Mouse (Mus musculus) thymus, postnatal 36 days (tissue): ENCODE results near the gene Snap47.
A peak's percentile ranks its signal among the peaks of the same experiment; 100 is the strongest.

ENCODE experiments used
- DNase-seq, 2 experiments: peaks; one replicate each; pipeline ENCODE4 v3.0.0; 2022; ENCODE audit warnings: mixed read lengths in 2 of 2

Snap47 gene

DNA sequence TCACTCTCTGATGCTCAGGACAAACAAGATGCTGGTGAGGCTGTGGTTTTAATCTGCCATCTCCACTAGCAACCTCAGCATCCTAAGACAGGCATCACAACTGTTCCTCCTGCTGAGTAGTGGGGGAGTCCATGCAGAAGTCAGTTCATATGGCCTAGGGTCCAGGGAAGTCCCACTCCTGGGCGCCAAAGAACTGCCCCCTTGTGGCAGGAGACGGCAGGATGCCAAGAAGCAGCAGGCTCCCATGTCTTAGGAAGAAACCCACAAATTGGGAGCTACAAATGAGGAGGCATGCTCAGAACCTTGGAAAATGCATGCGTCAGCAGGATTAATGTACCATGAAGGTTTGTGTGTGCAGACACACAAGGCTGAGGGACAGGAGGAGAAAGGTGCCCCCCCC is 84.4 kb downstream of the Snap47 start:
- DNase-seq = peak; percentile 12 to 26

DNA sequence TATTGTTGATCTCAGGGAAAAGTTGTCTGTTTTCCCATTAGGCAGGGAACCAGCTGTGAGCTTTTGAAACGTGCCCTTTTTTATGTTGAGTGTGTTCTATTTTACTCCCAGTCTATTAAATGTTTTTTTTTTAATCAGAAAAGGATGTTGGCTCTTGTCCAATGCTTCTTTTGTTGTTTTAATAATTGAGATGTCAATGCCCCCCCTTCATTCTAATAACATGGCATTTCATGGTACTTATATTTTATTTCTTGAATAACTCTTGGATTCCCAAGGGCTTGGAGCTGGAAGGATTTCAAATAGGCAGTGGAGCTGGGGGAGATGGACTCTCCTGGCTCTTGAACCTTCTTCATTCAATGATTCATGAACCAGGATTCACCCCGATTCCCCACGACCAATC is 85.0 kb downstream of the Snap47 start:
- DNase-seq = no peak

DNA sequence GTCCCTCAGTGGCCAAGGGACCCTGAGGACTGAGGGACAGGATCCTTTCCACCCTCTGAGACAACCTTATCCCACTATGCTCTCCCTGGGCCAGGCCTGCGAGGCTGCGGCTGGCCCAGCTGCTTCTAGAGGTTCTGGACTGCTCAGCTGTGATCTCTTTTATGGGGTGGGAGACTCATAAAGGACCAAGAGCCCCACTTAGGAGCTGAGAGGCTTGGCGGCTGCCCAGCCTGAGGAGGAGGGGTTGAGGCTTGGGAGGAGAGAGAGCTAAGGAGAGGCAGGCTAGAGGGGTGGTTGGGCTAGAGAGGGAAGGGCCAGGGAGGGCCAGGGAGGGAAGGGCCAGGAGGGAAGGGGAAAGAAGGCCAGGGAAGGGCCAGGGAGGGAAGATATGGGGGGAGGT is 86.6 kb downstream of the Snap47 start:
- DNase-seq = no peak

DNA sequence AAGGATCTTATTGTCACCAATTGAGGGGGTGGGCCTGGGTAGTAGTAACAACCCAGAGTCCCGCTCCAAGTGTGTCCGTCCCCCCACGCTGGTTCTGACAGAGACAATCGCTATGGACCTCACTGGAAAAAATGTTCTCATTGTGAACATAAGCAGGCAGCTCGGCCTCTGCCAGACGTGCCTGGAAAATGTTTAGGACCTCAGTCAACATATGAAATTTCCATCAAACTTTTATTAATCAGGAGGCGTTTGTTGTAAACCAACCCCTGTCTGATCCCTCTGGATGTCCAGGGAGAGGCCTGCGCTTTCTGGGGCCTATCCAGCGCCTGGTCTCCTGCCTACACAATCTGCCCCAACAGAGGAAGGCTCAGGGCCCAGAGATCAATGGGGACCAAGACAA is 87.0 kb downstream of the Snap47 start:
- no peak for DNase-seq

DNA sequence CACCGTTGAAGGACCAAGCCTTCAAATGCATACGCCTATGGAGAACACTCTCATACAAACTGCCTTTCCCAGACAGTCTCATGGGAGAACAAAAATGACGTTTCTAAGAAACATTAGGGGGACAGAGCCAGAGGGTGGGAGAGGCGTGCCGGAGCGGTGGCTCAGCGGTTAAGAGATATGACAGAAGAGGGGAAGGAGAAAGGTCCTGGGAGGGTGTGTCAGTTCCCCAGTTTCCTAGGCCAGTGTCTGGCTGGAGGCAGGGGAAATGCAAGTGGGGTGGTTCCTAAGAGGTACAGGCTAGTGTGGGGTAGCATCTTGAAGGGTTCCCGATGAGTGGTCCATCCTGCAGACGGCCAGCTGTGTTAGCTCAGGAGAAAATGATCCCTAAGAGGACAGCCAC is 89.7 kb downstream of the Snap47 start:
- no peak for DNase-seq
